Mouse (Mus musculus) limb, embryonic 10.5 days (tissue): Measurements from ENCODE around the gene Sema6d. TPM values are rescaled to one million over a fixed set of nuclear protein-coding genes. Genes with fewer than 3 reads are reported as not detected.

Experiments used
- DNase-seq: peaks from one replicate; pipeline ENCODE4 v3.0.0-alpha.2; 2017; ENCODE audit warnings: low spot score
- H3K27ac ChIP-seq: fragments of 300-500 bp; sonication (generic); 2 replicates; pipeline ENCODE4 v1.5.1; 2016; ENCODE audit warnings: mild to moderate bottlenecking
- H3K27me3 ChIP-seq: fragments of 300-500 bp; sonication (generic); 2 replicates; pipeline ENCODE4 v1.6.1; 2016; ENCODE audit warnings: low read depth, mild to moderate bottlenecking; ENCODE audit not compliant: poor library complexity, severe bottlenecking
- H3K36me3 ChIP-seq: fragments of 300-500 bp; sonication (generic); 2 replicates; pipeline ENCODE4 v1.6.1; 2016; ENCODE audit warnings: mild to moderate bottlenecking, moderate library complexity
- H3K4me1 ChIP-seq: fragments of 300-500 bp; sonication (generic); 2 replicates; pipeline ENCODE4 v1.6.1; 2016
- H3K4me3 ChIP-seq: fragments of 300-500 bp; sonication (generic); 2 replicates; pipeline ENCODE4 v1.5.1; 2016; ENCODE audit warnings: mild to moderate bottlenecking, moderate library complexity
- H3K9me3 ChIP-seq: fragments of 300-500 bp; sonication (generic); replicated peaks from 2 replicates; pipeline ENCODE4 v1.6.1; 2016; ENCODE audit warnings: mild to moderate bottlenecking
- WGBS: fragments of 180-500 bp; shearing (Covaris S2); methylation state at CpG from one replicate; pipeline ENCODE4 v1.1.7; 2016; 5-methylcytosine and 5-hydroxymethylcytosine counted together
- polyA plus RNA-seq: library from polyadenylated mRNA; unstranded; fragments of >200 nt; fragmentation: Nextera tagmentation; extraction: Ambion mirVana; gene quantifications from 2 replicates; pipeline ENCODE4 v1.2.1, GENCODE M21; 2016

The Sema6d gene
- polyA plus RNA-seq, 1 experiment from 2014 or later, result 4.5 TPM

- DNase-seq, result no peak
- no peaks in the 10 kb centered on the region for H3K9me3 ChIP-seq
- H3K4me3 ChIP-seq, result no peak overlapping the region
- H3K27ac ChIP-seq, result no peak overlapping the region
- H3K27me3 ChIP-seq, result no peaks in the 10 kb centered on the region
- no peaks in the 10 kb centered on the region; the same call in 1 of the 2 replicates for H3K4me1 ChIP-seq
- 97% methylated on average over 9 of the region's 9 CpGs for WGBS
- H3K36me3 ChIP-seq, result peaks cover 4% of the 10 kb centered on the region; the same call in 1 of the 2 replicates
Measured at GRCm38 (mm10) chr2:124661316-124661715, 571.5 kb downstream of the Sema6d start.

- peaks cover 4% of the 10 kb centered on the region; the same call in 1 of the 2 replicates for H3K36me3 ChIP-seq
- no peak for DNase-seq
- no peaks in the 10 kb centered on the region for H3K9me3 ChIP-seq
- no peaks in the 10 kb centered on the region for H3K27me3 ChIP-seq
- WGBS, result 50% methylated on average over 5 of the region's 5 CpGs
- H3K4me3 ChIP-seq, result no peak overlapping the region
- H3K4me1 ChIP-seq, result no peaks in the 10 kb centered on the region; the same call in 1 of the 2 replicates
- H3K27ac ChIP-seq, result no peak overlapping the region
Measured at GRCm38 (mm10) chr2:124662257-124662656, 572.5 kb downstream of the Sema6d start.

GRCm38 (mm10) chr2:124664191-124664590, 574.4 kb downstream of the Sema6d start:
- Histone ChIP-seq H3K36me3 (peaks cover 4% of the 10 kb centered on the region; the same call in 1 of the 2 replicates), H3K27me3 (no peaks in the 10 kb centered on the region), H3K27ac (no peak overlapping the region), H3K4me3 (no peak overlapping the region), H3K9me3 (no peaks in the 10 kb centered on the region), H3K4me1 (no peaks in the 10 kb centered on the region; the same call in 1 of the 2 replicates)
- DNase-seq, result no peak
- 94% methylated on average over 16 of the region's 16 CpGs for WGBS

- H3K36me3 ChIP-seq, result peaks cover 4% of the 10 kb centered on the region; the same call in 1 of the 2 replicates
- WGBS, result 93% methylated on average over 1 of the region's 1 CpGs
- no peaks in the 10 kb centered on the region for H3K9me3 ChIP-seq
- no peak for DNase-seq
- H3K4me3 ChIP-seq, result no peak overlapping the region
- no peak overlapping the region for H3K27ac ChIP-seq
- H3K27me3 ChIP-seq, result no peaks in the 10 kb centered on the region
- no peaks in the 10 kb centered on the region for H3K4me1 ChIP-seq
Measured at GRCm38 (mm10) chr2:124668431-124668830, 578.7 kb downstream of the Sema6d start.

GRCm38 (mm10) chr2:124673117-124673516, 583.3 kb downstream of the Sema6d start:
- Histone ChIP-seq H3K9me3 (no peaks in the 10 kb centered on the region), H3K4me3 (no peak overlapping the region), H3K27me3 (no peaks in the 10 kb centered on the region), H3K4me1 (no peaks in the 10 kb centered on the region), H3K27ac (no peak overlapping the region), H3K36me3 (no peaks in the 10 kb centered on the region)
- DNase-seq, result no peak

GRCm38 (mm10) chr2:124684481-124684901, 594.7 kb downstream of the Sema6d start:
- 91% methylated on average over 5 of the region's 5 CpGs for WGBS

GRCm38 (mm10) chr2:124690372-124690771, 600.6 kb downstream of the Sema6d start:
- no peaks in the 10 kb centered on the region for H3K9me3 ChIP-seq
- H3K36me3 ChIP-seq, result no peaks in the 10 kb centered on the region
- H3K4me3 ChIP-seq, result no peak overlapping the region
- H3K27ac ChIP-seq, result no peak overlapping the region
- H3K4me1 ChIP-seq, result no peaks in the 10 kb centered on the region
- DNase-seq, result no peak
- WGBS, result 93% methylated on average over 1 of the region's 1 CpGs
- no peaks in the 10 kb centered on the region for H3K27me3 ChIP-seq

More at GRCm38 (mm10) chr2:124684481-124684901, 594.7 kb downstream of the Sema6d start:
- Histone ChIP-seq H3K9me3 (no peaks in the 10 kb centered on the region), H3K27ac (no peak overlapping the region), H3K4me3 (no peak overlapping the region), H3K4me1 (no peaks in the 10 kb centered on the region), H3K36me3 (no peaks in the 10 kb centered on the region), H3K27me3 (no peaks in the 10 kb centered on the region)
- no peak for DNase-seq

GRCm38 (mm10) chr2:124702621-124703020, 612.9 kb downstream of the Sema6d start:
- H3K4me1 ChIP-seq, result peaks cover 16% of the 10 kb centered on the region; the same call in 1 of the 2 replicates
- no peaks in the 10 kb centered on the region for H3K9me3 ChIP-seq
- no peak overlapping the region for H3K4me3 ChIP-seq
- DNase-seq, result no peak
- no peaks in the 10 kb centered on the region for H3K36me3 ChIP-seq
- WGBS, result 92% methylated on average over 10 of the region's 10 CpGs
- no peak overlapping the region for H3K27ac ChIP-seq
- H3K27me3 ChIP-seq, result no peaks in the 10 kb centered on the region

GRCm38 (mm10) chr2:124704922-124705321, 615.2 kb downstream of the Sema6d start:
- no peak for DNase-seq
- H3K27ac ChIP-seq, result no peak overlapping the region
- H3K36me3 ChIP-seq, result no peaks in the 10 kb centered on the region
- H3K4me1 ChIP-seq, result peaks cover 16% of the 10 kb centered on the region; the same call in 1 of the 2 replicates
- no peaks in the 10 kb centered on the region for H3K9me3 ChIP-seq
- no peaks in the 10 kb centered on the region for H3K27me3 ChIP-seq
- H3K4me3 ChIP-seq, result no peak overlapping the region
- WGBS, result 70% methylated on average over 4 of the region's 4 CpGs

GRCm38 (mm10) chr2:124705806-124706205, 616.0 kb downstream of the Sema6d start:
- 44% methylated on average over 4 of the region's 4 CpGs for WGBS
- H3K36me3 ChIP-seq, result no peaks in the 10 kb centered on the region
- H3K4me3 ChIP-seq, result no peak overlapping the region
- H3K27me3 ChIP-seq, result no peaks in the 10 kb centered on the region
- no peaks in the 10 kb centered on the region for H3K9me3 ChIP-seq
- peaks cover 16% of the 10 kb centered on the region; the same call in 1 of the 2 replicates for H3K4me1 ChIP-seq
- no peak overlapping the region for H3K27ac ChIP-seq
- DNase-seq, result no peak

GRCm38 (mm10) chr2:124706896-124707295, 617.1 kb downstream of the Sema6d start:
- no peaks in the 10 kb centered on the region for H3K27me3 ChIP-seq
- no peak for DNase-seq
- H3K9me3 ChIP-seq, result no peaks in the 10 kb centered on the region
- no peak overlapping the region for H3K27ac ChIP-seq
- whole genome bisulfite sequencing, result 76% methylated on average over 7 of the region's 7 CpGs
- no peak overlapping the region for H3K4me3 ChIP-seq
- H3K36me3 ChIP-seq, result no peaks in the 10 kb centered on the region
- H3K4me1 ChIP-seq, result peaks cover 16% of the 10 kb centered on the region; the same call in 1 of the 2 replicates
